Comparison of ENCODE assay signal across 8 mouse cellular contexts in genomic region chrX:12089027-12089340, GRCm38 (mm10).
DNase-seq lines count a peak whose midpoint lies in the region; ATAC-seq and TF ChIP-seq lines count a peak whose summit lies in the region.

No protein-coding gene starts in this region.

- WGBS in kidney, postnatal 0 days = 5% methylated on average over 12 of the region's 13 CpGs
- WGBS in embryonic facial prominence, embryonic 13.5 days = 3% methylated on average over 13 of the region's 13 CpGs
- WGBS in intestine, embryonic 15.5 days = 3% methylated on average over 13 of the region's 13 CpGs
- WGBS in neural tube, embryonic 12.5 days = 5% methylated on average over 13 of the region's 13 CpGs

- peaks cover 9% of the 10 kb centered on the region; the same call in 1 of the 2 replicates for H3K27me3 ChIP-seq in kidney, postnatal 0 days (ENCODE audit: insufficient read depth, low read length)
- H3K27me3 ChIP-seq in embryonic facial prominence, embryonic 13.5 days = peaks cover 95% of the 10 kb centered on the region
- H3K27me3 ChIP-seq in intestine, embryonic 15.5 days (replicated peaks) = peaks cover 52% of the 10 kb centered on the region
- H3K27me3 ChIP-seq in neural tube, embryonic 12.5 days (replicated peaks) = peaks cover 69% of the 10 kb centered on the region

- H3K4me3 ChIP-seq in kidney, postnatal 0 days (replicated peaks; ENCODE audit: low read depth, low read length) = peak overlapping the region; percentile 45; the same call in 1 of the 2 replicates
- H3K4me3 ChIP-seq in embryonic facial prominence, embryonic 13.5 days = peak overlapping the region; percentile 50
- H3K4me3 ChIP-seq in intestine, embryonic 15.5 days (replicated peaks) = peak overlapping the region; percentile 53
- 0 out of 2 replicates have a peak overlapping the region, but pooled peaks have one; percentile 3 for H3K4me3 ChIP-seq in neural tube, embryonic 12.5 days

- no peak for DNase-seq in kidney, postnatal 0 days (ENCODE audit: low spot score)
- DNase-seq in kidney, adult 9 months = no peak
- DNase-seq in frontal cortex, postnatal 10 days (ENCODE audit: low spot score in 2 of 2) = no peak
- DNase-seq in Muller cell, postnatal 12 days (ENCODE audit: inconsistent ontology term) = no peak
- no peak for DNase-seq in frontal cortex, postnatal 25 days (ENCODE audit: low spot score in 2 of 2)

- TF ChIP-seq CTCF in kidney, postnatal 0 days (IDR thresholded peaks at IDR 0.05; ENCODE audit: low read depth) = no peak

- no peaks in the 10 kb centered on the region for H3K9me3 ChIP-seq in kidney, postnatal 0 days (replicated peaks; ENCODE audit: low read length)
- H3K9me3 ChIP-seq in embryonic facial prominence, embryonic 13.5 days = no peaks in the 10 kb centered on the region
- H3K9me3 ChIP-seq in intestine, embryonic 15.5 days = no peaks in the 10 kb centered on the region
- no peaks in the 10 kb centered on the region for H3K9me3 ChIP-seq in neural tube, embryonic 12.5 days

- H3K9ac ChIP-seq in kidney, postnatal 0 days (ENCODE audit: low read depth, low read length) = peak overlapping the region; percentile 69; the same call in 1 of the 2 replicates
- H3K9ac ChIP-seq in embryonic facial prominence, embryonic 13.5 days = peak overlapping the region; percentile 73
- H3K9ac ChIP-seq in intestine, embryonic 15.5 days = peak overlapping the region; percentile 59; the same call in 1 of the 2 replicates
- H3K9ac ChIP-seq in neural tube, embryonic 12.5 days = 0 out of 2 replicates have a peak overlapping the region, but pooled peaks have one; percentile 75

- peak overlapping the region; percentile 93 for H3K27ac ChIP-seq in kidney, postnatal 0 days
- H3K27ac ChIP-seq in embryonic facial prominence, embryonic 13.5 days = peak overlapping the region; percentile 89
- H3K27ac ChIP-seq in intestine, embryonic 15.5 days = peak overlapping the region; percentile 94
- H3K27ac ChIP-seq in neural tube, embryonic 12.5 days = peak overlapping the region; percentile 80; the same call in 1 of the 2 replicates

- H3K4me2 ChIP-seq in kidney, postnatal 0 days (ENCODE audit: low read length) = peak overlapping the region; percentile 76
- H3K4me2 ChIP-seq in embryonic facial prominence, embryonic 13.5 days = peak overlapping the region; percentile 85
- peak overlapping the region; percentile 85 for H3K4me2 ChIP-seq in intestine, embryonic 15.5 days (replicated peaks)
- H3K4me2 ChIP-seq in neural tube, embryonic 12.5 days (replicated peaks) = peak overlapping the region; percentile 85

- no peak for ATAC-seq in kidney, postnatal 0 days (replicated peaks; ENCODE audit: low FRiP score, low read depth)
- no peak for ATAC-seq in embryonic facial prominence, embryonic 13.5 days (ENCODE audit: insufficient number of reproducible peaks, insufficient read depth, low FRiP score, low TSS enrichment, low read depth)
- ATAC-seq in intestine, embryonic 15.5 days = no peak
- ATAC-seq in neural tube, embryonic 12.5 days (ENCODE audit: low FRiP score, low read depth) = no peak

- H3K4me1 ChIP-seq in kidney, postnatal 0 days (replicated peaks; ENCODE audit: insufficient read depth, low read length) = peaks cover 15% of the 10 kb centered on the region; the same call in 1 of the 2 replicates
- peaks cover 28% of the 10 kb centered on the region for H3K4me1 ChIP-seq in embryonic facial prominence, embryonic 13.5 days
- peaks cover 15% of the 10 kb centered on the region for H3K4me1 ChIP-seq in intestine, embryonic 15.5 days (replicated peaks)
- H3K4me1 ChIP-seq in neural tube, embryonic 12.5 days = peaks cover 37% of the 10 kb centered on the region

- no peaks in the 10 kb centered on the region for H3K36me3 ChIP-seq in kidney, postnatal 0 days (ENCODE audit: insufficient read depth, low read length)
- H3K36me3 ChIP-seq in embryonic facial prominence, embryonic 13.5 days = no peaks in the 10 kb centered on the region
- H3K36me3 ChIP-seq in intestine, embryonic 15.5 days = no peaks in the 10 kb centered on the region
- H3K36me3 ChIP-seq in neural tube, embryonic 12.5 days = no peaks in the 10 kb centered on the region

Comparison
In these comparisons a context has a peak if more than half of its experiments do, and no peak if none do; other contexts are left out.
1. H3K4me3 ChIP-seq: peak in every context shown above with its lines; median percentile 53 in intestine, embryonic 15.5 days; 50 in embryonic facial prominence, embryonic 13.5 days; 45 in kidney, postnatal 0 days; 3 in neural tube, embryonic 12.5 days.